17 mouse cellular contexts compared by ENCODE assay signal in the genomic region with DNA sequence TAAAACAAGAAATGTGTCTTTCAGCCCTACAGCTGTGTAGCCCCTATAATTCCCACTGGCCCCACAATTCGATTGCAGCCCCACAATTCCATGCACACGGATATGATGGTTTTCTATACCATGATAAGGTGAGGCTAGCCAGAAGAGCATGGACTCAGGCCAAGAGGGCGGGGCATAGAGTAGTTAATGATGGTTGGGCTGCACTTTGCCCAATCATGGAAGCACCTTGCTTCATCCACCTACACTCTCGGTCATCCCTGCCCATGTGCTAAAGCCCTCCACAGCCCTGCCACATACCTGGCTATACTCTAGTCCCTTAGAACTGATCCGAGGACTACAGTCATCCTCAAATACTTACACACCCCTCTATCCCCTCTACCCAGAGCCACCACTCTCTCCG.
A peak's percentile ranks its signal among the peaks of the same experiment; 100 is the strongest.
DNase-seq lines count a peak whose midpoint lies in the region; ATAC-seq and TF ChIP-seq lines count a peak whose summit lies in the region.
"Had no signal": no experiment of that assay in that cellular context is flagged by ENCODE, and none has a peak within 500 bp of the region (broad histone marks: within the 10 kb centered on the region; RNA-seq: fewer than 3 reads in every experiment).

No protein-coding gene starts in this region.

- H3K27ac ChIP-seq in ES-Bruce4 (ENCODE audit: insufficient read depth, low read length): peak overlapping the region; percentile 93; the same call in 1 of the 2 replicates
- no peak overlapping the region for H3K27ac ChIP-seq in intestine, postnatal 0 days (ENCODE audit: low read depth, low read length)
- H3K27ac ChIP-seq in hindbrain, embryonic 12.5 days: no peak overlapping the region
- H3K27ac ChIP-seq: embryonic facial prominence, embryonic 12.5 days; hindbrain, embryonic 13.5 days; neural tube, embryonic 12.5 days had no signal

- H3K27me3 ChIP-seq in E14TG2a.4 (ENCODE audit: insufficient read depth, low read length): no peaks in the 10 kb centered on the region
- no peaks in the 10 kb centered on the region for H3K27me3 ChIP-seq in ES-Bruce4 (ENCODE audit: control insufficient read depth, insufficient read depth, low read length, poor library complexity, severe bottlenecking)
- H3K27me3 ChIP-seq in intestine, postnatal 0 days (replicated peaks; ENCODE audit: control insufficient read depth, insufficient read depth, low read length): no peaks in the 10 kb centered on the region
- H3K27me3 ChIP-seq in hindbrain, embryonic 12.5 days: no peaks in the 10 kb centered on the region
- H3K27me3 ChIP-seq: embryonic facial prominence, embryonic 12.5 days; hindbrain, embryonic 13.5 days; neural tube, embryonic 12.5 days had no signal

- H3K9me3 ChIP-seq in E14TG2a.4 (ENCODE audit: low read length): no peaks in the 10 kb centered on the region
- no peaks in the 10 kb centered on the region for H3K9me3 ChIP-seq in ES-Bruce4 (replicated peaks; ENCODE audit: control insufficient read depth, insufficient read depth, low read length, poor library complexity, severe bottlenecking)
- H3K9me3 ChIP-seq in intestine, postnatal 0 days (ENCODE audit: control insufficient read depth): no peaks in the 10 kb centered on the region
- no peaks in the 10 kb centered on the region for H3K9me3 ChIP-seq in hindbrain, embryonic 12.5 days (replicated peaks)
- H3K9me3 ChIP-seq: embryonic facial prominence, embryonic 12.5 days; hindbrain, embryonic 13.5 days; neural tube, embryonic 12.5 days had no signal

- H3K36me3 ChIP-seq in E14TG2a.4 (ENCODE audit: insufficient read depth, low read length) (peaks cover 40% of the 10 kb centered on the region), ES-Bruce4 (ENCODE audit: control insufficient read depth, insufficient read depth, low read length, poor library complexity, severe bottlenecking) (peaks cover 9% of the 10 kb centered on the region)
- peaks cover 8% of the 10 kb centered on the region; the same call in 1 of the 2 replicates for H3K36me3 ChIP-seq in intestine, postnatal 0 days (ENCODE audit: control insufficient read depth, insufficient read depth)
- peaks cover 8% of the 10 kb centered on the region for H3K36me3 ChIP-seq in hindbrain, embryonic 12.5 days

- TF ChIP-seq EP300 in ES-Bruce4 (IDR thresholded peaks at IDR 0.05; ENCODE audit: insufficient read depth, low read depth, low read length): no peak

- ATAC-seq in intestine, postnatal 0 days: peak; percentile 67
- no peak for ATAC-seq in hindbrain, embryonic 12.5 days (ENCODE audit: low FRiP score)
- ATAC-seq: CD4-positive, CD25-positive, alpha-beta regulatory T cell, adult 4 months had no signal

- H3K9ac ChIP-seq in ES-Bruce4 (ENCODE audit: low read depth, poor library complexity, severe bottlenecking): peak overlapping the region; percentile 3; the same call in 1 of the 2 replicates
- H3K9ac ChIP-seq in intestine, postnatal 0 days (ENCODE audit: low read depth, low read length): no peak overlapping the region
- H3K9ac ChIP-seq in hindbrain, embryonic 12.5 days: no peak overlapping the region
- H3K9ac ChIP-seq: embryonic facial prominence, embryonic 12.5 days; hindbrain, embryonic 13.5 days; lung, embryonic 14.5 days; neural tube, embryonic 12.5 days had no signal

- H3K4me3 ChIP-seq in E14TG2a.4 (replicated peaks; ENCODE audit: low read length) (peak overlapping the region; percentile 30), ES-Bruce4 (ENCODE audit: low read depth, low read length) (no peak overlapping the region)
- H3K4me3 ChIP-seq in intestine, postnatal 0 days (ENCODE audit: low read depth, low read length): no peak overlapping the region
- no peak overlapping the region for H3K4me3 ChIP-seq in hindbrain, embryonic 12.5 days
- H3K4me3 ChIP-seq: embryonic facial prominence, embryonic 12.5 days; hindbrain, embryonic 13.5 days; neural tube, embryonic 12.5 days had no signal

- peaks cover 69% of the 10 kb centered on the region for H3K4me1 ChIP-seq in E14TG2a.4 (replicated peaks; ENCODE audit: low read depth, low read length)
- peaks cover 2% of the 10 kb centered on the region for H3K4me1 ChIP-seq in ES-Bruce4 (ENCODE audit: control insufficient read depth, insufficient read depth, low read length)
- H3K4me1 ChIP-seq in intestine, postnatal 0 days (replicated peaks; ENCODE audit: control insufficient read depth, insufficient read depth, low read length): no peaks in the 10 kb centered on the region; the same call in 1 of the 2 replicates
- no peaks in the 10 kb centered on the region; the same call in 1 of the 2 replicates for H3K4me1 ChIP-seq in hindbrain, embryonic 12.5 days
- H3K4me1 ChIP-seq: embryonic facial prominence, embryonic 12.5 days; hindbrain, embryonic 13.5 days; neural tube, embryonic 12.5 days had no signal

- 50% methylated on average over 6 of the region's 6 CpGs for WGBS in intestine, postnatal 0 days
- 87% methylated on average over 6 of the region's 6 CpGs for WGBS in hindbrain, embryonic 12.5 days

- DNase-seq in heart, postnatal 4 days: peak; percentile 21
- no peak for DNase-seq in heart, adult 18-20 months
- no peak for DNase-seq in layer of hippocampus, postnatal 36 days
- DNase-seq: adrenal gland, adult 8-10 months; cerebellum, adult 18-20 months; gastrocnemius, postnatal 36 days; kidney, adult 18-20 months; lung, embryonic 14.5 days; right cerebral cortex, postnatal 4 days had no signal

- no peak for TF ChIP-seq CTCF in E14TG2a.4 (conservative IDR thresholded peaks at IDR 0.05; ENCODE audit: low read length)
- no peak for TF ChIP-seq CTCF in ES-Bruce4 (IDR thresholded peaks at IDR 0.05; ENCODE audit: low read depth, low read length)
- no peak for TF ChIP-seq CTCF in intestine, postnatal 0 days (IDR thresholded peaks at IDR 0.05; ENCODE audit: low read depth)

- no peak for TF ChIP-seq POLR2A in ES-Bruce4 (IDR thresholded peaks at IDR 0.05; ENCODE audit: insufficient read depth, low read length)

- no peak overlapping the region for H3K4me2 ChIP-seq in intestine, postnatal 0 days (replicated peaks; ENCODE audit: low read depth)
- no peak overlapping the region for H3K4me2 ChIP-seq in hindbrain, embryonic 12.5 days (replicated peaks)
- H3K4me2 ChIP-seq: embryonic facial prominence, embryonic 12.5 days; hindbrain, embryonic 13.5 days; lung, embryonic 14.5 days; neural tube, embryonic 12.5 days had no signal
